Mouse (Mus musculus) common myeloid progenitor, adult 5-6 weeks (primary cell): ENCODE data around the gene Snrpd2. TPM values are rescaled to one million over a fixed set of nuclear protein-coding genes. Genes with fewer than 3 reads are reported as not detected.

Experiments used
- ATAC-seq: replicated peaks from 2 replicates; pipeline ENCODE4 v1.8.0; 2016; ENCODE audit warnings: low read depth, mild to moderate bottlenecking, moderate TSS enrichment, inconsistent platforms; ENCODE audit not compliant: poor library complexity, severe bottlenecking
- total RNA-seq: library from RNA; stranded (forward); fragments of 200-1000, 187-1606 nt; gene quantifications from 2 replicates; pipeline ENCODE4 v1.2.3, GENCODE M21; 2017

Gene Snrpd2
- 73.5 and 79.5 TPM in 2 replicates for total RNA-seq

DNA sequence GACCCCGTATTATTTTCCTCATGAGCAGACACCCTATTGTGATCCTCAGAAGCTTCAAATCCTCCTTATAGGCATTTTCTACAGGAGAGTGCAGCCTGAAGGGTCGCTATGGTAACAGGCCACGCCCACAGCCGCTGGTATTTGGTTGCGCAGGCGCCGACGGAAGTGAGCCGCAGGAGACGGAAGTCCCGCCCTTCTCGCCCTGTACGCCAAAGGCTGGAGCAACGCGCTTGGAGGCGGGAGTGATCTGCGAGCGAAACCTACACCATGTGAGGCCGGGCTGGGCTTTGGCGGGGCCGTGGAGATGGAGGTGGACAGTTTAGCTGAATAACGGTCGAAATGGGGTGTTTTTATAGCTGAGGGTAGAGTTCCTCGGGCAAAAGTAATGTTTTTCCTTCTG lies at the start of gene Snrpd2:
Gene Snrpd2, plus strand, starts transcription at position 97 of the 400 bp plus-strand sequence.
- ATAC-seq = peak; percentile 78

DNA sequence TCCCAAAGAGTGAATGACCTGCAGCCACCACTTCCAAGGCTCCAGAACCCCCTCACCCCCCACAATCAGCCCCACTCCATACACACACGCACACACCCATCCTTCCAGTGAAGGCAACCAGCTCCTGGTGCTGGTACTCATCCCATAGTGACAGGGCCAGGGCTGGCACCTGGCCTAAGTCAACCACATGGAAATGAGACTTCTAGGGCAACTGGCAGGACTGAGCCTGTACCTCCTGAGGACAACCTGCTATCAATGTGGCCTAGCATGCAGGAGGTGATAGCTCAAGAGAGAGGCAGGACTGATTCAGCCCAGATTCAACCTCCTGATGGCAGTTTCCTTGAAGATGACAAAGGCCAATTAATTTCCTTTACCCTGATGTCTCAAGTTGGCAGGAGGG lies 49.2 kb upstream of the Snrpd2 start:
- no peak for ATAC-seq

DNA sequence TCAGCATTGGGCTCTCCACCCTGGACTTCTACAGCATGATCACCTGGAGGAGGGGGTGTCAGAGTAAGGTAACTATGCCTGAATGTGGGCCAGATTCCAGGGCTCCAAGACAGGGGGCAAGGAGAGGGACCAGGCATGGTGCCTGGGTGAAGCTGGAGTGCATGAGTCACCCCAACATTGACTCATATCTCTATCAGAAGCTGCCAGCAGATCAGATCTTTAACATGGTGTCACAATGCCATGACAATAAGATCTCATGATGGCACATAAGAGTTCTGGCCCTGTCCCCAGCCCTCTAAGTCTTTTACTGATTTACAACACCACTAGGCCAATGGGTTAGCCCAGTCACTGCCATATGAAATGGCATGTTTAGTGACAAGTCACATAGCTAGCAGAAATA lies 45.8 kb upstream of the Snrpd2 start:
- ATAC-seq = no peak

DNA sequence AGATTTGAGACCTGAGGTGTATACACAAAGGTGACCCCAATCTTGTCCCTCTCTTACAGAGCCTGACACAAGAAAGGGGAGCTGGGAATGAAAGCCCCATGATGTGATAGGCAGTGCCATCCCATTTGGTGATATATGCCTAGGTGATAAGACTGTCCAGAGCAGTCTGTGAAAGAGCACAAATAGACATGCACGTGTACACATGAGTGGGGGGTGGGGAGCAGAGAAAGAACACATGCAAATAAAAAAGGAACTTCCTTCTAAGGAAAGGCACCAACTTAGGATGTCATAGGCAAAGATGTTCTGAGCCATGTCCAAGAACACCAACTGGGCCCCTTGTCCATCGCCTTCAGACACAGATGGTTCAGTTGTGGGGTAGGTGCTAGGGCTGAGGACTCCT lies 45.0 kb upstream of the Snrpd2 start:
- ATAC-seq = no peak

DNA sequence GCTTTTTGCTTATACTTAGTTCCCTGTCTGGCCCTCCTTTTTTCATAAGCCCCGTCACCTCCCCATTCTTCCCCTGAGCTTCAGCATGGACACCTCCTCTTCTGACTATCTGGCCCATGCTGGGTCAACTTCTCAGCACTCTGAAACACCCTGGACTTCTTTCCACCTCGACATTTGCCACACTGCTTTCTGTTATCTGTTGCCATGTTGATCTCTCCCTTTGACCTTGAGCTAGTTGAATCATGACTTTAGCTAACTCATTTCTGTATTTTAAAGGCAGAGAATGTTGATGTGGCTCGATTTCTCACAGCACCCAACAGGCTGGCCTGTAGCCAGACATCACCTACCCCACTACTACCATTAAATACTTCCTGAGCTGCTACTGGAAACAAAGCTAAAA lies 42.1 kb upstream of the Snrpd2 start:
- ATAC-seq = no peak

DNA sequence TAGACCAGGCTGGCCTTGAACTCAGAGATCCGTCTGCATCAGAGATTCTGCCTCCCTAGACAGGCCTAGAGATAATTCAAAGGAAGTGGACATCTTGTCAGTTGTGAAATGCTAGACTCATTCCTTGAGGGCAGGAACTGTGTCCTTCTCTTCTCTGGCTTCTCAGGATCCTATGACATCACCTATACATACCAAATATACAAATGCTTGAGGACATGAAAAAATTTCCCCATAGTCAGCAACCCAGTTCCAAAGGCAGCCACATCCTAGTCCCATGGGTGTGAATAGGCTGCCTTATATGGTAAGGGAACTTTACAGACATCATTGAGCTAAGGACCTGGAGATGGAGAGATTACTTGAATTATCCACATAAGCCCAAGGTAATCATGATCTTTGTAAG lies 40.0 kb upstream of the Snrpd2 start:
- no peak for ATAC-seq

DNA sequence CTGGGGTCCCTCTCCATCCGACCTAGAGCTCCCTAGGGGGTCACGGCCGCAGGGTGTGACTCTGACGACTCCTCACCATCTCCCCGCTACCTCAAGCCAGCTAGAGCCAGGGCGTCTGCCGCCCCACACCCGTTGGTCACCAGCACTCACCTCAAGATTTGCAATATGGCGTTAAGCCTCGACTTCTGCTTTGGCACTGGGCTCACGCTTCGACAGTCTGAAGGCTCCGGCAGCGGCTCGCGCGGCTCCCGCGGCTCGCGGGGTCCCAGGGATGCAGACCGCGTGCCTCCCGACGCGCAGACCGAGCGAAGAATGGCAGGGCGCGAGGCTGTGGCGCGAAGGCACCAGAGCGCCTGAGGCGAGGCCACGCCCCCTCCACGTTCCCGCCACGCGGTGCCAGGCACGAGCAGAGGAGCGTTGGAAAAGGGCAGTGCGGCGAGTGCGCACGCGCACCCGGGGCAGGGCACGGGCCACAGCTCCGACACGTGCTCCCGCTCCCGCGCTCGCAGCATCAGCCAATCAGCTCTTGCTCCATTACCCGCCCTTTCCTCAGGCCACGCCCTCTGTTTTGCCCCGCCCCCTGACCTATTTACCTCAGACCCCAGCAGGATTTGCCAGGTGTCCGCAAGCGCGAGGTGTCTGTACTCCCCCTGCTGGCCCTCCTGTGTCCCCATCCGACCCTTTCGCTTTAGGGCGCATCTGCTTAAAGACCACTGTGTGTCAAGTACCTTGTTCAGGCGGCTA lies 31.3 kb upstream of the Snrpd2 start, which contains the start of gene Gm4969:
Gene Gm4969, minus strand, starts transcription at position 341 of the 744 bp plus-strand sequence.
- ATAC-seq = no peak; the same call in 1 of the 2 replicates

DNA sequence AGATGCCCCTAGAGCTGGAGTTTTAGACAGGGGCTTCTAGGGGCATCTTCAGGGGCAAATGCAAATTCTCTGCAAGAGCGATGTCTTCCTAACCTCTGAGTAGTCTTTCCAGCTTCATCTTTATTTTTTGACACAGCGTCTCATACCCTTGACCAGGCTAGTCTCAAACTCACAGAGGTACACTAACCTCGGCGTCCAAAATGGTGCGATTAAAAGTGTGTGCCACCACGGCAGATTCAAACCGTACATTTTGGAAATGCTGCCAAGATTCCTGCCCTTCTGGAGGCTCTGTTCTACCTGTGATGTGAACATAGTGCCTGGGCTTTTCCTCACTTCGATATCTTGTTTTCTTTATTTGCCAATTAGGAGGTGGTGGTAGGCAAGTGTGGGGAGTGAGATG lies 30.4 kb upstream of the Snrpd2 start:
- ATAC-seq = no peak

DNA sequence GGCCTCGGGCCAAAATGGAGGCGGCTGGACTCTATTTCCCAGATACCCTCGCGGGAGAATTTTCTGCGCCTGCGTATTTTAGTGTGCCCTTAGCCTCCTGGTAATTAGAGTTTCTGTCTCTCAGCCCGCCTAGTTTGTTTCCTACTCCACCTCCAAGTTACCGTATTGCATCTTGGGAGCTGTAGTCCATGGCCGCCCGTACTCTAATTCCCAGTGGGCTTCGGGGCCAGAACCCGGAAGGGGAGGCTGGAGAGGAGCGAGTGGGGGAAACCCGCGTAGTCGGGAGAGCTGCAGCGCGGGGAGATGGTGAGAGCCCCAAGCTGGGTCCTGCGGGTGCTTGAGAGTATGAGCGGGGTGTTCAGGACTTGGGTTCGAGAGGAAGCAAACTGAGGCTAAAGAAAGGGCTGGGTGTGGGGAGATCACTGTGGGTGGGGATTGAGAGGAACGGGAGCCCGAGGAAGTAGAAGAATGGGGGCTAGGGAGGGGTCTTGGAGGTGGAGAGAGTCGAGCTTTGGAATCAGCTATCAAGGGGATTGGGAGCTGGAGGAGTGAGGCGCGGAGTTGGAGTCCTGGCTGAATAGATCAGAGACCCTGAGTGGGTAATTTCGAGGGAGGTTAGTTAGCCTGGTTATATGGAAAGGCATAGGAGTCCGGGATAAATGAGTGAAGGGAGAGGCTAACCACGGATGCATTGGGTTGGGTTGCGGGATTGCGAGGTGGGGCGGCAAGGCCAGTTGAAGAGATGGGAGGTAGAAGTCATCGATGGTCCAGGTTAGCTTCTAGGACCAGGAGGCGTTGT lies 29.7 kb upstream of the Snrpd2 start, which contains the start of gene Fbxo46:
Gene Fbxo46, plus strand, starts transcription at position 229 of the 799 bp plus-strand sequence.
- ATAC-seq = peak; percentile 99

DNA sequence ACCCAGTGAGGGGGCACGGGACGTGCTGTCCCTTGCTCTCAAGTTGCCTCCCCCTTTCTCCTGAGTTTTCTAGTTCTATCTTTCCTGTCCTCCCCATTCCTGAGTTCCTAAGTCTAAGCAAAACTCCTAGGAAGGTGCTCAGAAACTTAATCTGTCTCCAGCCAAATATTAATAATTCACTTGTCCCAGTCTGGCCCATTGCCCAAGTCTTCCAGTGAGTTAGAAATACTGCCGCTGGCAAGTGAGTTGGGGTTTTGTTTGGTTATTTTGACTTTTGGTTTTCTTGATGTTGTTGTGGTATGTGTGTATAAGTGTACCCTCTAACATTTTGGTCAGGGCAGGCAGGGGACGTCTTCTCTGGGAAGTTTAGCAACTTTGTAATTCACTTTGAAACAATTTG lies 27.8 kb upstream of the Snrpd2 start:
- no peak for ATAC-seq

DNA sequence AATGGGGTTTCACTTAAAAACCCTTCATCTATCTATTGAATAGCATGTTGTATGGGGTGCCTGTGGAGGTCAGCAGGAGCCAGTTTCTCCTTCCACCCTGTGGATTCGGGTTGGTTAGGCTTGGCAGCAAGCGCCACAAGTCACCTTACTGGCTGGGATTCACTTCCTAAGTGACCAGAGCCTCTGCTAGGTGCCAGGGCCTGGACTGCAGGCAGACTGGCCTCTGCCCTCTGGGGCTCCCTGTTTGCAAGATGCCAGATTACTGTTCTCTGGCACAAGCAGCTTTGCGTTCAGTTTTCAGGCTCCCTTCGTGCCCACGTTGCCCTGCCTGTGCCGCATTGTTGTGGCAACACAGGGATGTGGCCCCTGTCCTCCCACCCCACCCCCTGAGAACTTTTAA lies 24.8 kb upstream of the Snrpd2 start:
- no peak for ATAC-seq

DNA sequence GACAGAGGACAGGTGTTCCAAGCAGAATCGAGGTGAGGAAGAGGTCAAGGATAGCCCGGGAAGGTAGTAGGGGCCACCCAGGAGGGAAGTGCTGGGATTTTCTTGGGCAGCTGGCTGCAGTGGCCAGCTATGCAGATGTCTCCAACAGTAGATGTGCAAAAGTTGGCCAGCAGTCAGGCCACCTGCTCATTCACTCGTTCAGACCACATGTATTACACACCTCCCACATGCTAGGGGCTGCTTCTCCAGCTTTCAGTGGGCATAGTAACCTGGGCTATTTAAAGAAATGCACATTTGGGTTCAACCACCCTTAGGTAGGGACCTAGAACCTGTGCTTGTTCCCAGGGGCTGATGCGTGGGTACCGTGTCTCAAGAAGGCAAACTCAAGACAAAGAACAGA lies 21.8 kb upstream of the Snrpd2 start:
- ATAC-seq = no peak

DNA sequence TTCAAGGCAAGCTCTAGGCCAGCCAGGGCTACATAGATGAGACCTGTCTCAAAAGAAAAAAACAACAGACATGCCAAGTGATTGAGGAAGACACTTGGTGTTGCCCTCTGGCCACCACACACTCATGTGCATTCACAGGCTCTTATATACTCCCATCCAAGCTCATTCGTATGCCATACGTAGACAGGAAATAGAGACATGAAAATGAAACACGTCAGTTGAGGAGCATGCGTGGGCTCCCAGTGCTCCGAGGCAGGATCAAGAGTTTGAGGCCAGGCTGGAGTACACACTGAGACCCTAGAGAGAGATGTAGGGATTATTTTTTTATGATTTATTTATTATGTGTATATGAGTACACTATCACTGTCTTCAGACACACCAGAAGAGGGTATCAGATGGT lies 20.1 kb upstream of the Snrpd2 start:
- ATAC-seq = no peak

DNA sequence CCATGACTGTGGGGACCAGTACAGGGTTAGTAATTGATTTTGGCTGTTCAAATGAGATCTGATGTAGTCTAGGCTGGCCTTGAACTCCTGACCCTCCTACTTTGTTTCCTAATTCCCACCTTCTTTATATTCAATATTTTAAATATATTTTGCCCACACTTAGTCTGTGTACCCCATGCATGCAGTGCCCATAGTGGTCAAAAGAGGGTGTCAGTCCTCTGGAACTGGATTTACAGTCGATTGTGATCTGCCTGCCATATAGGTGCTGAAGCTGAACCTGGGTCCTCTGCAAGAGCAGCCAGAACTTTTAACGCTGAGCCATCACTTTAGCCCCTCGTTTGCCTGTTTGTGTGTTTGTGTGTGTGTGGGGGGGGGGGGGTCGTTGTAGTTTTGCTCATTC lies 18.9 kb upstream of the Snrpd2 start:
- ATAC-seq = no peak

DNA sequence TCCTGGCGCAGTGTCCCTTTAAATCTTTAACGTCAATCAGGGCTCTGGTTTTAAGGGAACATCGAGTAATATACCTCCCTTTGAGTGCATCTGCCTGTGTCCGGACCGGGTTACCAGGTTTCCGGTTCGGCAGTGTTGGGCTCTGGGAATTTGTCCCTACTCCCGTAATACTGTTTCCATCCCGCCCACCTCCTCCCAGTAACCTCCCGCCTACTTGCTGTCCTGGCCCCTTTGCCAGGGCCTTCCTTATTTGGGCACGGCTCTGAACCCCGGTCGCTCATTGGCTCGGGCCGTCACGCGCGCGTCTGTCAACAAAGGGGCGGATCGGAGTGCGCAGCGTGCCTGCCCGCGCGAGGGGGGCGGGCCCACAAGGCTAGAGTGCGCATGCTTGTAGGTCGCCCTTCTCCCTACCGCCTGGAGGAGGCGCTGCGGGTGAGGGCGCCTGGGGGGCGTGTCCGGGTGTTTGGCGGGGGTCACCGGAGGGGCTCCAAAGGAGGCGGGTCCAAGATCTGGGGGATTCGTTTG lies 18.1 kb upstream of the Snrpd2 start:
- peak; percentile 99 for ATAC-seq

DNA sequence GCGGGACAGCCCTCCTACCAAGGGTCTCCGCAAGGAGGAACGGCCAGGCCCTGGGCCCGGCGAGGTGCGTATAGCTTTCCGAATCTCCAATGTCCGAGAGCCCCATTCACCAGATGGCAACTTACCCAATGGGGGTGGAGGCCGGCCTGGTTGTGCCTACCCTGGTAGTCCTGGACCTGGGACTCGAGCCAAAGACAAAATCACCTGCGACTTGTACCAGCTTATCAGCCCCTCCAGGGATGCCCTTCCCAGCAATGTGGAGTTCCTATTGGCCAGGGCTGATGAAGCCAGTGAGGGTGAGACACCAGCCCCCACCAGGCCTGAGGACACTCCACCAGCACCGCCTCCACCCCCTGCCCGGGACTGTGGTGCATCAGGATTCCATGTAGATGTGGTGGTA lies 13.4 kb upstream of the Snrpd2 start:
- ATAC-seq = no peak

DNA sequence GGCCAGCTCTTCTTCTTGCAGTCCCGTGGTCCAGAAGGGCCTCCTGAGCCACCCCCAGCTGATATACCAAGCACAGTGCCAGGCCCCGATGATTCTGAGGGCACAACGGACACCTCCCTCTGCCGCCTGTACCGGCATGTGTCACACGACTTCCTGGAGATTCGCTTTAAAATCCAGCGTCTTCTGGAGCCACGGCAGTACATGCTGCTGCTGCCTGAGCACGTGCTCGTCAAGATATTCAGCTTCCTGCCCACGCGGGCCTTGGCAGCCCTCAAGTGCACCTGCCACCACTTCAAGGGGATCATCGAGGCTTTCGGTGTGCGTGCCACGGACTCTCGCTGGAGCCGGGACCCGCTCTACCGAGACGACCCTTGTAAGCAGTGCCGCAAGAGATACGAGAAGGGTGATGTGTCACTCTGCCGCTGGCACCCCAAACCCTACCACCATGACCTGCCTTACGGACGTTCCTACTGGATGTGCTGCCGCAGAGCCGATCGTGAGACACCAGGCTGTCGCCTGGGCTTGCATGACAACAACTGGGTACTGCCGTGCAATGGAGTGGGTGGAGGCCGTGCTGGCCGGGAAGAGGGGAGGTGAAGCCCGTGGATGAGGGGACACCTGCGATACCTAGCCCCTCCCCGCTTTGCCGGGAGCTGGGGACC lies 12.7 kb upstream of the Snrpd2 start:
- peak; percentile 33; the same call in 1 of the 2 replicates for ATAC-seq

DNA sequence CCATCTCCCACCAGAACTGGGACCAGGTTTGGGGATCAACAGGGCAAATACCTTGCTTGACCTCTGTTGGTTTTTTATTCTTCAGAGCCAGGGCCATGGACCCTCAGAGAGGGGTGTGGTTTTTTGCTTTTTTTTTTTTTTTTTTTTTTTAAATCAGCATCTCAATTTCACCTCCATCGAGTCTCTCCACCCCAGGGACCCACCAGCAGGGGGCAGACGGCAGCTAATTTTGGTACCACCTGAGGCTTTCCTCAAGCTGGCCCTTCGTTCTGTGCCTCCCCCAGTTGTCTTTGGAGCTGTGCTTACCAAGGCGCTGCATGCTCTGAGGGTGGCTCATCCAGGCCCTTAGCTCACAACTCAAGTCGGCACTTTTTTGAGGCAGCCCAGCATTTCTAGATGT lies 12.1 kb upstream of the Snrpd2 start:
- ATAC-seq = peak; percentile 65; the same call in 1 of the 2 replicates

DNA sequence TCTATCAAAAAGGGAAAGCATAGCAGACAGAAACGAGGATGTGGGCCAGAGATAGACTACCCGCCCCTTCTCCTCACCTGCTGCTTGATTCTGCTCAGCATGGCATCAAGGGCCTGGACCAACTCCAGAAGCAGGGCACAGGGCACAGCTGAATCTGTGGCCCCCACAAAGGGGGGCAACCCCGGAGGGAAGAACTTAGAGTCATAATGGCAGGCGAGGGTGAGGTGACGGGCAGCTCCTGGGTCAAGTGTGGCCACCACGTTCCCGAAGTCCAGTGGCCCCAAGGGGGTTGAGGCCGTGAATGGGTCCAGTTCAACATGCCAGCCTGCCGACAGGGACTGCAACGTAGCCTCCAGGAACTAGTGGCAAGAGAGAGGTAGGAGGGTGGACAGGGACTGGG lies 2.7 kb upstream of the Snrpd2 start:
- ATAC-seq = no peak

DNA sequence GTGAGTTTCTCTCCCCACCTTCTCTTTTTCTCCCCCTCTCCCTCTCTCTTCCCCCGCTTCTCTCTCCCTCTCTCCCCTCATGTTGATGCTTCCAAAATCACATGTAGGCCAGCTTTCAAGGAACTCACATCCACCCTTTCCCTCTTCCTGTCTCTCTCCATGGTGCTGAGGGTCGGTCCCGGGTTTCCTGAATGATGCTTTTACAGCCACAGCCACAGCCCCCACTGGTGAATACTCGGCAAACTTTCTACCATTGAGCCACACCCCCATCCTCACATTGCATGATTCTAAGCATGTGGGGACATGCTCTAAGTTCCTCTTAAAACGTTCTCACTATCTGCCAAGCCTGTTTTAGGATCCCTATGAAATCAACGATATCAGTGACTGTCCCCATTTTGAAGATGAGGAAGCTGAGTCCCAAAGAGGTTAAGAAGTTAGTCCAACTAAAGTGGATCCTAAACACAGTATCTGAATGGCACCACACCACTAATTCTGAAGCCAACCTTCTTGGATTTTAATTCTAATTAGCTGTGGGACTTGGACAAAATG lies 2.0 kb upstream of the Snrpd2 start:
- no peak for ATAC-seq
